Mouse (Mus musculus) CH12.LX (cell line): ENCODE measurements at regions not wholly inside any gene's neighbourhood (a gene's known extent, or its start where the extent isn't known, plus 50 kb on each side); places are given as distances from the start of the nearest gene placed in this dataset.

Experiments
- DNase-seq: peaks from one replicate; pipeline ENCODE4 v3.0.0-alpha.2; 2013; ENCODE audit errors: extremely low read depth
- H3K27ac ChIP-seq: 2 replicates; pipeline ENCODE4 v1.5.1; 2012; ENCODE audit warnings: low read depth, mild to moderate bottlenecking, control low read depth, moderate library complexity; ENCODE audit not compliant: insufficient read depth
- H3K27me3 ChIP-seq: replicated peaks from 2 replicates; pipeline ENCODE3; 2012; ENCODE audit warnings: inconsistent platforms
- H3K36me3 ChIP-seq, 2 experiments: replicated peaks in 1 of 2; 2 replicates each; pipeline versions ENCODE3 to v1.6.1; 2012; ENCODE audit warnings: inconsistent platforms in 1 of 2, low read length in 1 of 2, mild to moderate bottlenecking in 1 of 2, mixed read lengths in 1 of 2, moderate library complexity in 1 of 2; ENCODE audit not compliant: control insufficient read depth in 1 of 2, insufficient read depth in 1 of 2
- H3K4me1 ChIP-seq, 2 experiments: 2 replicates each; pipeline ENCODE4 v1.6.1; 2012; ENCODE audit warnings: inconsistent platforms in 1 of 2, moderate library complexity in 1 of 2; ENCODE audit not compliant: insufficient read depth in 2 of 2, control insufficient read depth in 1 of 2
- H3K4me2 ChIP-seq: 2 replicates; pipeline ENCODE4 v1.6.1; 2012; ENCODE audit warnings: low read depth, mild to moderate bottlenecking, control low read depth; ENCODE audit not compliant: poor library complexity, insufficient read depth, severe bottlenecking
- H3K4me3 ChIP-seq, 3 experiments: fragments of 150-350 bp in 1 of 3; sonication (generic) in 1 of 3; replicated peaks in 1 of 3; 2 replicates each; pipeline versions ENCODE3 to v1.5.1; 2011 to 2012; ENCODE audit warnings: low read depth in 2 of 3, low read length in 2 of 3, mild to moderate bottlenecking in 2 of 3, moderate library complexity in 2 of 3, control low read depth in 1 of 3, improper control_type of control experiment in 1 of 3, inconsistent platforms in 1 of 3, mixed read lengths in 1 of 3; ENCODE audit not compliant: poor library complexity in 1 of 3
- H3K79me2 ChIP-seq: replicated peaks from 2 replicates; pipeline ENCODE4 v1.6.1; 2012; ENCODE audit warnings: mild to moderate bottlenecking, moderate library complexity; ENCODE audit not compliant: control insufficient read depth, poor library complexity, insufficient read depth, severe bottlenecking; ENCODE audit errors: extremely low read depth
- H3K9ac ChIP-seq: 2 replicates; pipeline ENCODE4 v1.6.1; 2012; ENCODE audit warnings: low read depth, mild to moderate bottlenecking, control low read depth, moderate library complexity; ENCODE audit not compliant: insufficient read depth
- H3K9me3 ChIP-seq: replicated peaks from 2 replicates; pipeline ENCODE3; 2012; ENCODE audit warnings: low read length, inconsistent platforms, mixed read lengths
- BHLHE40 ChIP-seq: IDR thresholded peaks from 2 replicates; pipeline ENCODE4 v1.6.1; 2011; ENCODE audit warnings: mild to moderate bottlenecking, low read depth, low read length, improper control_type of control experiment
- CHD2 ChIP-seq: IDR thresholded peaks from 2 replicates; pipeline ENCODE4 v1.6.1; 2011; ENCODE audit warnings: low read length, improper control_type of control experiment
- CTCF ChIP-seq, 2 experiments: IDR thresholded peaks in 1 of 2; conservative IDR thresholded peaks in 1 of 2; 2 replicates each; pipeline ENCODE4 v1.5.1; 2011 to 2012; ENCODE audit warnings: low read depth in 2 of 2, low read length in 2 of 2, improper control_type of control experiment in 1 of 2, inconsistent platforms in 1 of 2, mild to moderate bottlenecking in 1 of 2, moderate library complexity in 1 of 2
- E2F4 ChIP-seq: IDR thresholded peaks from 2 replicates; pipeline ENCODE4 v1.6.1; 2011; ENCODE audit warnings: low read depth, low read length, improper control_type of control experiment; ENCODE audit not compliant: insufficient replicate concordance
- EP300 ChIP-seq: IDR thresholded peaks from 2 replicates; pipeline ENCODE4 v1.6.1; 2011; ENCODE audit warnings: low read length, improper control_type of control experiment
- GABPA ChIP-seq: IDR thresholded peaks from 2 replicates; pipeline ENCODE4 v1.6.1; 2012; ENCODE audit warnings: low read depth, low read length, improper control_type of control experiment, inconsistent platforms; ENCODE audit not compliant: insufficient replicate concordance
- IRF4 ChIP-seq: IDR thresholded peaks from 2 replicates; pipeline ENCODE4 v1.6.1; 2014; ENCODE audit warnings: low read depth, mild to moderate bottlenecking, inconsistent platforms, low read length, improper control_type of control experiment
- JUN ChIP-seq: IDR thresholded peaks from 2 replicates; pipeline ENCODE4 v1.6.1; 2011; ENCODE audit warnings: low read depth, mild to moderate bottlenecking, low read length, improper control_type of control experiment, moderate library complexity; ENCODE audit not compliant: insufficient read depth
- JUND ChIP-seq: conservative IDR thresholded peaks from 2 replicates; pipeline ENCODE4 v1.6.1; 2011; ENCODE audit warnings: low read depth, low read length, improper control_type of control experiment
- MAFK ChIP-seq: IDR thresholded peaks from 2 replicates; pipeline ENCODE4 v1.6.1; 2011; ENCODE audit warnings: low read length, improper control_type of control experiment; ENCODE audit not compliant: insufficient replicate concordance
- MAX ChIP-seq: IDR thresholded peaks from 2 replicates; pipeline ENCODE4 v1.6.1; 2011; ENCODE audit warnings: low read length, improper control_type of control experiment
- MAZ ChIP-seq: IDR thresholded peaks from 2 replicates; pipeline ENCODE4 v1.6.1; 2012; ENCODE audit warnings: low read depth, mild to moderate bottlenecking, inconsistent platforms, low read length, improper control_type of control experiment, moderate library complexity
- MEF2A ChIP-seq: IDR thresholded peaks from 2 replicates; pipeline ENCODE4 v1.6.1; 2014; ENCODE audit warnings: low read depth, mild to moderate bottlenecking, inconsistent platforms, low read length, improper control_type of control experiment, borderline replicate concordance
- MYC ChIP-seq: IDR thresholded peaks from 2 replicates; pipeline ENCODE4 v1.6.1; 2011; ENCODE audit warnings: low read depth, mild to moderate bottlenecking, improper control_type of control experiment, low read length
- NELFE ChIP-seq: IDR thresholded peaks from 2 replicates; pipeline ENCODE4 v1.6.1; 2011; ENCODE audit warnings: low read depth, low read length, improper control_type of control experiment
- PAX5 ChIP-seq: IDR thresholded peaks from 2 replicates; pipeline ENCODE4 v1.6.1; 2012; ENCODE audit warnings: low read length, inconsistent platforms, mixed read lengths
- POLR2AphosphoS2 ChIP-seq: IDR thresholded peaks from 2 replicates; pipeline ENCODE4 v1.6.1; 2011; ENCODE audit warnings: low read depth, low read length, improper control_type of control experiment
- RCOR1 ChIP-seq: conservative IDR thresholded peaks from 2 replicates; pipeline ENCODE4 v1.6.1; 2012; ENCODE audit warnings: low read depth, mild to moderate bottlenecking, inconsistent platforms, low read length, improper control_type of control experiment
- TBP ChIP-seq: conservative IDR thresholded peaks from 2 replicates; pipeline ENCODE4 v1.6.1; 2011; ENCODE audit warnings: low read depth, low read length, improper control_type of control experiment
- USF2 ChIP-seq: conservative IDR thresholded peaks from 2 replicates; pipeline ENCODE4 v1.6.1; 2011; ENCODE audit warnings: low read depth, low read length, improper control_type of control experiment
- ZC3H11A ChIP-seq: IDR thresholded peaks from 2 replicates; pipeline ENCODE4 v1.6.1; 2012; ENCODE audit warnings: low read depth, mild to moderate bottlenecking, inconsistent platforms, low read length, improper control_type of control experiment
- ZNF384 ChIP-seq: IDR thresholded peaks from 2 replicates; pipeline ENCODE4 v1.6.1; 2012; ENCODE audit warnings: low read depth, low read length, improper control_type of control experiment, inconsistent platforms
- dilution Hi-C: fragments of 300-500 bp; cut with MboI; formaldehyde crosslinking; loops from 2 replicates; pipeline ENCODE4 v1.14.3; 2020; ENCODE audit warnings: low sequenced_read_pairs; ENCODE audit not compliant: extremely low pct_unique_long_range_greater_than_20kb, extremely low pct_ligation_motif_present
- in situ Hi-C: fragments of 300-500 bp; cut with MboI; formaldehyde crosslinking; loops from 3 replicates; pipeline ENCODE4 v1.14.3; 2019; ENCODE audit warnings: low sequenced_read_pairs, low pct_ligation_motif_present, low pct_unique_long_range_greater_than_20kb, mixed read lengths

DNA sequence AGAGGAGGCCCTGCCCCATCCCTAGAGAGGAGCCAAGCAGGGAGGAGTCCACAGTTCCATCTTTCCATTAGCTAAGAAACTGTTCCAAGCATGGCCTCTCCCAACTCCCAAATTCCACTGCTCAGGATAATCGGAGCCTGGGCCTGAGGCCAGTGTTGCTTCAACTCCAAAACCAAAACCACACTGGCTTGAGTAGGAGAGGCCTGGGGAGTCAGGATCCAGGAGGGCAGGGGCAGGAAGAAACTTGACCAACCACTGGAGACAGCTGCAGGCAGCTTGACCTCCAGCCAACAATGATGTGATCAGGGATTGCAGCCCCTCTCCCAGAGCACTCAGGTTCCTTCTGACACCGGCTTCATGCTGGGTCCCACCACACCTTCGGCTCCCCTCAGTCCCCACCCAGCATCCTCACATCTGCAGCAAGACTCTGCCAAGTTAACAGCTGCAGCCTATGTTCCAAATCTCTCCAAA lies 99.1 kb upstream of the Zmiz1 start:
- Histone ChIP-seq H3K9me3 (no peaks in the 10 kb centered on the region), H3K79me2 (no peaks in the 10 kb centered on the region), H3K4me3 (no peak overlapping the region), H3K27me3 (no peaks in the 10 kb centered on the region), H3K36me3 (no peaks in the 10 kb centered on the region), H3K27ac (no peak overlapping the region), H3K4me2 (no peak overlapping the region), H3K4me1 (peaks cover 0 to 10% of the 10 kb centered on the region in 2 experiments; a peak in 2 of 4 replicates), H3K9ac (no peak overlapping the region)
- in situ Hi-C loops (no loop called here), dilution Hi-C loops (no loop called here)
- TF ChIP-seq NELFE, result no peak
- no peak for TF ChIP-seq TBP
- TF ChIP-seq JUN, result no peak
- no peak for DNase-seq

DNA sequence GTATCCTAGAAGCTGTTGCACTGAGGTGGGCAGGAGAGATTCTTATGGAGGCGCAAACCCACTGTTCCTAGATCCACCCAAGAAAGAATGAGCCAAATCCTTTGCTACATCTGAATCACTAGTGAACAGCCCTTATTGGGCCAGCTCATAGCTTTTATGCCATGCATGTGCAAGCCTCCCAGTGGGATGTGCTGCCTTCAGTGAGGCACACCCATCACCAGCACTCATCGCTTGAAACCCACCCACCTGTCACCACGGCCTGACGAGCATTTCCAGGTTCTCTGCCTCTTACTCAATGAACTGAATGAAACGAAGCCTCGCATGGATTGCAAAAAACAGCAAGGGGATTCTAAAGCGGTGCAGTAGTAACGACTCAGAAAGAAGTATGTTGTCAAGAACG lies 98.3 kb upstream of the Zmiz1 start:
- TF ChIP-seq CHD2 (no peak), RCOR1 (no peak), MAFK (no peak), POLR2AphosphoS2 (no peak), MYC (no peak), IRF4 (no peak), E2F4 (no peak), MEF2A (no peak), EP300 (no peak), USF2 (no peak)
- Histone ChIP-seq H3K27me3 (no peaks in the 10 kb centered on the region), H3K4me2 (no peak overlapping the region), H3K9ac (no peak overlapping the region), H3K79me2 (no peaks in the 10 kb centered on the region), H3K36me3 (no peaks in the 10 kb centered on the region), H3K9me3 (no peaks in the 10 kb centered on the region), H3K27ac (no peak overlapping the region), H3K4me1 (peaks cover 0 to 10% of the 10 kb centered on the region in 2 experiments; a peak in 2 of 4 replicates), H3K4me3 (no peak overlapping the region)
- DNase-seq, result no peak
- dilution Hi-C loops (no loop called here), in situ Hi-C loops (no loop called here)

DNA sequence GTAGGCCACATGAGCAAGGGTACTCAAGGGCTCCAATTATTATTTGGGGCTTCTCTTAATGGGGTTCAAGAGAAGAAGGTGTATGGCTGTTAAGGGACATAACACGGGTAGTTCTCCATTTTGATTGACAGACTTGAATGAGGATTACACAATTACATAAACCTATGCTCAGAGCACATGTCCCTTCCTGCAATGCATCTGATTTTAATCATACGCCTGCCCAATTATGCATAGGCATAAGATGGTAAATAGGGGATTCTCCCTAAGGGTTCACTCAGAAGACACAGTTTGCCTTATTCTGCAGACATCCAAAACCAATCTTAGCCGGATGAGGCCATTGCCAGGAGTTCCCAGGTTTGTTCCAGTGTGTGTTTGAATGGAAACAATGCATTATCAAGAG lies 97.9 kb upstream of the Zmiz1 start:
- Histone ChIP-seq H3K9ac (no peak overlapping the region), H3K4me2 (no peak overlapping the region), H3K9me3 (no peaks in the 10 kb centered on the region), H3K27ac (no peak overlapping the region), H3K4me1 (peaks cover 0 to 10% of the 10 kb centered on the region in 2 experiments; a peak in 2 of 4 replicates), H3K36me3 (no peaks in the 10 kb centered on the region), H3K27me3 (no peaks in the 10 kb centered on the region), H3K4me3 (no peak overlapping the region), H3K79me2 (no peaks in the 10 kb centered on the region)
- dilution Hi-C loops, result no loop called here
- TF ChIP-seq GABPA (no peak), CHD2 (no peak), CTCF (conservative IDR thresholded peaks at IDR 0.05 in 1 of 2, IDR thresholded peaks at IDR 0.05 in 1 of 2; ENCODE audit: low read depth in 2 of 2, low read length in 2 of 2) (no peak), ZNF384 (no peak), MAX (no peak), BHLHE40 (no peak), NELFE (no peak), JUND (no peak), ZC3H11A (no peak), TBP (no peak), PAX5 (no peak), MAZ (no peak), MYC (no peak)
- DNase-seq, result no peak
- in situ Hi-C loops, result no loop called here
